Mouse (Mus musculus) lung, adult 2 months (tissue): ENCODE data around the gene Gm28041. TPM values are rescaled to one million over a fixed set of nuclear protein-coding genes. Genes with fewer than 3 reads are reported as not detected.

Experiments
- DNase-seq: peaks from one replicate; pipeline ENCODE4 v3.0.0; 2022
- H3K4me1 ChIP-seq: fragments of 200-500 bp; 2 replicates; pipeline ENCODE4 v1.6.1; 2011; ENCODE audit warnings: low read length; ENCODE audit not compliant: control insufficient read depth, insufficient read depth
- H3K4me3 ChIP-seq: fragments of 200-500 bp; replicated peaks from 2 replicates; pipeline ENCODE3; 2011; ENCODE audit warnings: low read depth, mild to moderate bottlenecking, control low read depth, low read length; ENCODE audit errors: extremely low read depth
- CTCF ChIP-seq: fragments of 200-500 bp; IDR thresholded peaks from 2 replicates; pipeline ENCODE4 v1.5.1; 2011; ENCODE audit warnings: mild to moderate bottlenecking, low read length, control low read depth; ENCODE audit not compliant: insufficient read depth
- POLR2A ChIP-seq: fragments of 200-500 bp; IDR thresholded peaks from 2 replicates; pipeline ENCODE4 v1.6.1; 2011; ENCODE audit warnings: low read depth, mild to moderate bottlenecking, control low read depth, low read length, borderline replicate concordance; ENCODE audit errors: extremely low read depth
- WGBS: fragments of 180-500 bp; shearing (Covaris S2); methylation state at CpG from one replicate; pipeline ENCODE4 v1.1.7; 2018; 5-methylcytosine and 5-hydroxymethylcytosine counted together
- polyA plus RNA-seq: library from polyadenylated mRNA; depleted of rRNA; stranded (reverse); fragments of >200 nt; gene quantifications from 2 replicates; pipeline ENCODE4 v1.2.3, GENCODE M21; 2012; rRNA removed

The Gm28041 gene
- polyA plus RNA-seq, 1 experiment, result 0.17 TPM

GRCm38 (mm10) chr13:67360131-67360744 lies 15.3 kb downstream of the Gm28041 start, which contains the start of the genes Gm28044 and Zfp953:
Gene Gm28044 (minus strand): TSS chr13:67360536.
Gene Zfp953 (minus strand): TSS chr13:67360605.
- TF ChIP-seq POLR2A (0 out of 2 replicates have a peak, but pooled peaks have one; percentile 24), CTCF (no peak)
- peak within 1 kb of the TSS; percentile 98 for H3K4me3 ChIP-seq
- under 1% methylated on average over 15 of the region's 15 CpGs for WGBS
- H3K4me1 ChIP-seq, result no peaks in the 10 kb centered on the region
- peak; percentile 96 for DNase-seq

- DNase-seq, result no peak
- TF ChIP-seq POLR2A (no peak), CTCF (no peak)
- Histone ChIP-seq H3K4me1 (no peaks in the 10 kb centered on the region), H3K4me3 (no peak overlapping the region)
These were observed 23.7 kb downstream of the Gm28041 start for GRCm38 (mm10) chr13:67351854-67352253.

GRCm38 (mm10) chr13:67343422-67343821 lies 32.1 kb downstream of the Gm28041 start:
- no peak overlapping the region for H3K4me3 ChIP-seq
- no peaks in the 10 kb centered on the region for H3K4me1 ChIP-seq
- WGBS, result 89% methylated on average over 2 of the region's 2 CpGs
- DNase-seq, result no peak
- TF ChIP-seq POLR2A (no peak), CTCF (no peak)

- no peak for TF ChIP-seq CTCF
- no peak for TF ChIP-seq POLR2A
- Histone ChIP-seq H3K4me1 (0 out of 2 replicates have a peak, but pooled peaks cover 4% of the 10 kb centered on the region), H3K4me3 (peak overlapping the region; percentile 33)
- WGBS, result 55% methylated on average over 1 of the region's 1 CpGs
- no peak for DNase-seq
These were observed 42.7 kb downstream of the Gm28041 start for GRCm38 (mm10) chr13:67332877-67333276.

- TF ChIP-seq POLR2A, result 0 out of 2 replicates have a peak, but pooled peaks have one; percentile 26
- peak; percentile 54; the same call in 1 of the 2 replicates for TF ChIP-seq CTCF
- Histone ChIP-seq H3K4me1 (0 out of 2 replicates have a peak, but pooled peaks cover 4% of the 10 kb centered on the region), H3K4me3 (peak within 1 kb of the TSS; percentile 89)
- 7% methylated on average over 17 of the region's 17 CpGs for WGBS
- peak; percentile 90 for DNase-seq
These were observed 43.4 kb downstream of the Gm28041 start, which contains the start of gene Zfp595 for GRCm38 (mm10) chr13:67332019-67332724. Gene Zfp595 (minus strand): TSS chr13:67332570.

GRCm38 (mm10) chr13:67306718-67307117 lies 68.8 kb downstream of the Gm28041 start:
- DNase-seq, result no peak
- peak overlapping the region; percentile 60 for H3K4me3 ChIP-seq
- no peaks in the 10 kb centered on the region for H3K4me1 ChIP-seq
- TF ChIP-seq POLR2A, result no peak
- no peak for TF ChIP-seq CTCF
- WGBS, result 11% methylated on average over 5 of the region's 5 CpGs

GRCm38 (mm10) chr13:67305822-67306672 lies 69.5 kb downstream of the Gm28041 start, which contains the start of gene Zfp457:
Gene Zfp457 (minus strand): TSS chr13:67306485.
- peak; percentile 93 for DNase-seq
- 12% methylated on average over 16 of the region's 16 CpGs for WGBS
- TF ChIP-seq CTCF (no peak), POLR2A (peak; percentile 48; the same call in 1 of the 2 replicates)
- H3K4me1 ChIP-seq, result no peaks in the 10 kb centered on the region
- H3K4me3 ChIP-seq, result peak within 1 kb of the TSS; percentile 96

Other genes with a start within 250 kb of the Gm28041 start
- 0.37 and 2.2 TPM in 2 replicates for gene Rsl1, start 202.6 kb downstream of the Gm28041 start, polyA plus RNA-seq
- 0.28 and 0.45 TPM in 2 replicates for gene Zfp455, start 181.2 kb downstream of the Gm28041 start, polyA plus RNA-seq
- gene Zfp458, start 97.3 kb downstream of the Gm28041 start, polyA plus RNA-seq, result 0.38 and 0.83 TPM in 2 replicates
- gene Zfp457, start 69.2 kb downstream of the Gm28041 start, polyA plus RNA-seq, result 0.69 and 0.95 TPM in 2 replicates
- 0.65 and 1.1 TPM in 2 replicates for gene Zfp595, start 43.2 kb downstream of the Gm28041 start, polyA plus RNA-seq
- not detected in 2 replicates for gene Gm28044, start 15.2 kb downstream of the Gm28041 start, polyA plus RNA-seq
- 0.20 and 0.38 TPM in 2 replicates for gene Zfp953, start 15.1 kb downstream of the Gm28041 start, polyA plus RNA-seq
- gene Zfp456, start 77 bp upstream of the Gm28041 start, polyA plus RNA-seq, result 0.17 and 0.27 TPM in 2 replicates
- gene Zfp429, start 24.1 kb upstream of the Gm28041 start, polyA plus RNA-seq, result 1.1 and 1.9 TPM in 2 replicates
- 0.20 and 0.43 TPM in 2 replicates for gene Zfp459, start 45.7 kb upstream of the Gm28041 start, polyA plus RNA-seq
- gene Zfp874a, start 75.9 kb upstream of the Gm28041 start, polyA plus RNA-seq, result 0.66 and 2.5 TPM in 2 replicates
- 1.0 and 3.1 TPM in 2 replicates for gene Zfp874b, start 108.5 kb upstream of the Gm28041 start, polyA plus RNA-seq
- gene Zfp58, start 124.8 kb upstream of the Gm28041 start, polyA plus RNA-seq, result 0.79 and 0.91 TPM in 2 replicates
- gene Gm26965, start 150.4 kb upstream of the Gm28041 start, polyA plus RNA-seq, result not detected in 2 replicates
- 17.9 and 21.2 TPM in 2 replicates for gene Zfp87, start 150.4 kb upstream of the Gm28041 start, polyA plus RNA-seq
- gene Zfp748, start 178.1 kb upstream of the Gm28041 start, polyA plus RNA-seq, result 3.0 and 4.5 TPM in 2 replicates
- 0.40 and 0.63 TPM in 2 replicates for gene Zfp729b, start 234.0 kb upstream of the Gm28041 start, polyA plus RNA-seq